ENCODE assay signal across 8 mouse cellular contexts in the genomic region with DNA sequence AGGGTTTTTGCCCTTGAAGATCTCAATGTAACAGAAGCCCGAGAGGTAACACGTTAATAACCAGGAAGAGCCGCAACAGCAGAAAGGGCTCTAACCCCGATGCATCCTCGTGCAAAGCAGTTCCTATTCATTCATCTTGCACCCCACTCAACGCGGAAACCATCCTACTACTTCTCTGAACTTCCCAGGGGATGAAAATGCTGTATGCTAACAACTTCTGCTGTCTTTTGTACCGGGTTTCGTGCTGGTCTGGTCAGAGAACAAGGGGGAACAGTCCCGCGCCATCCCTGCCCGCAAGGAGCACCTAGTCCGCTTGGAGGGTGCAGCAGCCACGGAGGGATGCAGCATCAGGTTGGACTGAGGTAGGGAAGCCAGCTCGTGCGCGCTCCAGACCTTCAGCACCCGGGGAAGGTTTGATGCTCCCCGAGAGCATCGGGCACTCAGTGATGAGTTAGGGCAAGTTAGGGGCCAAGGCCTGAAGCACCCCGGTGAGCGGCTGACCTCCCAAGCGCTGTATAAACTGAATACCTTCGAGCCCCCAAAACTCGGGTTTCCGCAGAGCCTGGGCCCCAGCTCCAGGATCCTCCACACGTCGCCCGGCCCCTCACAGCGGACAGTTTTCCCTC. TPM values are rescaled to one million over a fixed set of nuclear protein-coding genes. Genes with fewer than 3 reads are reported as not detected.
A peak's percentile ranks its signal among the peaks of the same experiment; 100 is the strongest.
DNase-seq lines count a peak whose midpoint lies in the region; ATAC-seq and TF ChIP-seq lines count a peak whose summit lies in the region.

No protein-coding gene starts in this region.

- peak overlapping the region; percentile 78 for H3K4me2 ChIP-seq in forebrain, embryonic 16.5 days (ENCODE audit: low read length)
- H3K4me2 ChIP-seq in liver, embryonic 11.5 days, result peak overlapping the region; percentile 69
- H3K4me2 ChIP-seq in neural tube, embryonic 11.5 days (ENCODE audit: low read depth), result peak overlapping the region; percentile 70

- under 1% methylated on average over 30 of the region's 30 CpGs for WGBS in cerebellum, adult 2 months
- WGBS in forebrain, embryonic 16.5 days, result 0% methylated on average over 30 of the region's 30 CpGs
- WGBS in liver, embryonic 11.5 days, result under 1% methylated on average over 30 of the region's 30 CpGs
- 0% methylated on average over 30 of the region's 30 CpGs for WGBS in neural tube, embryonic 11.5 days

- peaks cover 13% of the 10 kb centered on the region for H3K36me3 ChIP-seq in forebrain, embryonic 16.5 days (ENCODE audit: control insufficient read depth, insufficient read depth)
- peaks cover 22% of the 10 kb centered on the region for H3K36me3 ChIP-seq in liver, embryonic 11.5 days (ENCODE audit: control insufficient read depth, insufficient read depth, low read length)
- peaks cover 17% of the 10 kb centered on the region for H3K36me3 ChIP-seq in neural tube, embryonic 11.5 days (ENCODE audit: control insufficient read depth, insufficient read depth, low read length)

- H3K9me3 ChIP-seq in forebrain, embryonic 16.5 days (ENCODE audit: control insufficient read depth, low read length), result no peaks in the 10 kb centered on the region
- H3K9me3 ChIP-seq in liver, embryonic 11.5 days (ENCODE audit: control insufficient read depth, low read length), result no peaks in the 10 kb centered on the region
- H3K9me3 ChIP-seq in neural tube, embryonic 11.5 days (ENCODE audit: control insufficient read depth, low read length), result no peaks in the 10 kb centered on the region

- no peak for TF ChIP-seq CTCF in cerebellum, adult 2 months (IDR thresholded peaks at IDR 0.05; ENCODE audit: borderline replicate concordance, insufficient read depth, low read depth, low read length)

- DNase-seq in urinary bladder, postnatal 25 days (ENCODE audit: low spot score), result peak; percentile 12
- no peak for DNase-seq in urinary bladder, postnatal 10 days (ENCODE audit: low spot score)
- peak; percentile 36 to 53 for DNase-seq in cerebellum, adult 2 months
- DNase-seq in induced T-regulatory cell, adult 2 months (ENCODE audit: low read depth), result peak; percentile 62
- DNase-seq in liver, embryonic 11.5 days (ENCODE audit: low spot score), result peak; percentile 68
- peak; percentile 52 for DNase-seq in neural tube, embryonic 11.5 days (ENCODE audit: low spot score)
- peak; percentile 38 for DNase-seq in testis, postnatal 14 days (ENCODE audit: low spot score)

- TF ChIP-seq POLR2A in cerebellum, adult 2 months (IDR thresholded peaks at IDR 0.05; ENCODE audit: borderline replicate concordance, insufficient read depth, low read length), result no peak

- peak overlapping the region; percentile 80 for H3K9ac ChIP-seq in forebrain, embryonic 16.5 days (replicated peaks; ENCODE audit: low read depth, low read length)
- H3K9ac ChIP-seq in liver, embryonic 11.5 days (ENCODE audit: low read depth, low read length), result peak overlapping the region; percentile 94
- H3K9ac ChIP-seq in neural tube, embryonic 11.5 days (ENCODE audit: low read length), result peak overlapping the region; percentile 95

- no peaks in the 10 kb centered on the region for H3K4me1 ChIP-seq in cerebellum, adult 2 months (ENCODE audit: control insufficient read depth, insufficient read depth, low read length)
- H3K4me1 ChIP-seq in forebrain, embryonic 16.5 days (replicated peaks; ENCODE audit: control insufficient read depth, insufficient read depth, low read length), result peaks cover 12% of the 10 kb centered on the region
- H3K4me1 ChIP-seq in liver, embryonic 11.5 days (replicated peaks; ENCODE audit: control insufficient read depth, insufficient read depth, low read length), result peaks cover 17% of the 10 kb centered on the region
- H3K4me1 ChIP-seq in neural tube, embryonic 11.5 days (ENCODE audit: control insufficient read depth, insufficient read depth, low read length), result peaks cover 6% of the 10 kb centered on the region; the same call in 1 of the 2 replicates

- H3K27ac ChIP-seq in cerebellum, adult 2 months (ENCODE audit: insufficient read depth, low read length), result no peak overlapping the region
- peak overlapping the region; percentile 48 for H3K27ac ChIP-seq in forebrain, embryonic 16.5 days (ENCODE audit: low read length)
- peak overlapping the region; percentile 72 for H3K27ac ChIP-seq in liver, embryonic 11.5 days (ENCODE audit: low read depth, low read length)
- 0 out of 2 replicates have a peak overlapping the region, but pooled peaks have one; percentile 39 for H3K27ac ChIP-seq in neural tube, embryonic 11.5 days (ENCODE audit: low read depth, low read length)

- no peaks in the 10 kb centered on the region for H3K27me3 ChIP-seq in cerebellum, adult 2 months (ENCODE audit: control insufficient read depth, insufficient read depth, low read length)
- no peaks in the 10 kb centered on the region for H3K27me3 ChIP-seq in forebrain, embryonic 16.5 days (replicated peaks; ENCODE audit: control insufficient read depth, insufficient read depth, low read length)
- H3K27me3 ChIP-seq in liver, embryonic 11.5 days (replicated peaks; ENCODE audit: control insufficient read depth, insufficient read depth, low read length), result no peaks in the 10 kb centered on the region
- no peaks in the 10 kb centered on the region for H3K27me3 ChIP-seq in neural tube, embryonic 11.5 days (ENCODE audit: control insufficient read depth, insufficient read depth, low read length)

- H3K4me3 ChIP-seq in cerebellum, adult 2 months (replicated peaks; ENCODE audit: insufficient read depth, low read depth, low read length), result peak overlapping the region; percentile 87
- peak overlapping the region; percentile 87 for H3K4me3 ChIP-seq in forebrain, embryonic 16.5 days (replicated peaks; ENCODE audit: low read length)
- H3K4me3 ChIP-seq in liver, embryonic 11.5 days (ENCODE audit: low read depth, low read length), result peak overlapping the region; percentile 84
- peak overlapping the region; percentile 93 for H3K4me3 ChIP-seq in neural tube, embryonic 11.5 days (ENCODE audit: low read depth, low read length)

- peak; percentile 19 for ATAC-seq in forebrain, embryonic 16.5 days
- ATAC-seq in liver, embryonic 11.5 days (replicated peaks; ENCODE audit: low FRiP score), result peak; percentile 41
- no peak for ATAC-seq in neural tube, embryonic 11.5 days (ENCODE audit: insufficient read depth, low FRiP score, low TSS enrichment)

RNA-seq across cellular contexts. Expression of gene Ppp1r8, which starts 0.6 kb away (rescaled TPM):
- 67.6 and 69.2 TPM in 2 replicates for polyA plus RNA-seq in cerebellum, adult 2 months (2012; rRNA removed)
- polyA plus RNA-seq in forebrain, embryonic 16.5 days (2015; fragmentation: Nextera tagmentation; extraction: Ambion mirVana), result 62.7 and 66.2 TPM in 2 replicates
- polyA plus RNA-seq in liver, embryonic 11.5 days (2014; fragmentation: Nextera tagmentation; extraction: Ambion mirVana), result 44.0 and 50.5 TPM in 2 replicates
- 82.7 and 101 TPM in 2 replicates for polyA plus RNA-seq in neural tube, embryonic 11.5 days (2014; fragmentation: Nextera tagmentation; extraction: Ambion mirVana)

RNA-seq across cellular contexts. Expression of gene Stx12, which starts 41.9 kb away (rescaled TPM):
- polyA plus RNA-seq in cerebellum, adult 2 months (2012; rRNA removed), result 88.6 and 89.0 TPM in 2 replicates
- polyA plus RNA-seq in forebrain, embryonic 16.5 days (2015; fragmentation: Nextera tagmentation; extraction: Ambion mirVana), result 164 and 177 TPM in 2 replicates
- 33.1 and 34.9 TPM in 2 replicates for polyA plus RNA-seq in liver, embryonic 11.5 days (2014; fragmentation: Nextera tagmentation; extraction: Ambion mirVana)
- polyA plus RNA-seq in neural tube, embryonic 11.5 days (2014; fragmentation: Nextera tagmentation; extraction: Ambion mirVana), result 96.1 and 103 TPM in 2 replicates

RNA-seq across cellular contexts. Expression of gene Themis2, which starts 46.2 kb away (rescaled TPM):
- polyA plus RNA-seq in cerebellum, adult 2 months (2012; rRNA removed), result 0.41 and 0.44 TPM in 2 replicates
- 0.18 and 0.37 TPM in 2 replicates for polyA plus RNA-seq in forebrain, embryonic 16.5 days (2015; fragmentation: Nextera tagmentation; extraction: Ambion mirVana)
- polyA plus RNA-seq in liver, embryonic 11.5 days (2014; fragmentation: Nextera tagmentation; extraction: Ambion mirVana), result 2.7 and 3.3 TPM in 2 replicates
- 1.1 and 1.3 TPM in 2 replicates for polyA plus RNA-seq in neural tube, embryonic 11.5 days (2014; fragmentation: Nextera tagmentation; extraction: Ambion mirVana)
